Mouse (Mus musculus) hindbrain, postnatal 0 days (tissue): Measurements from ENCODE around the gene Celf2. TPM values are rescaled to one million over a fixed set of nuclear protein-coding genes. Genes with fewer than 3 reads are reported as not detected.
"Not testable (repeated sequence)": the region's sequence is repeated elsewhere in the genome, so short reads cannot be mapped to it uniquely, and the experiment has no call there.

Experiments
- ATAC-seq: fragments of 200-750 bp; cut with Nextera tagmentation; 2 replicates; pipeline ENCODE4 v1.8.0; 2017; ENCODE audit warnings: mild to moderate bottlenecking, moderate TSS enrichment, moderate library complexity
- DNase-seq: peaks from one replicate; pipeline ENCODE4 v3.0.0-alpha.2; 2015; ENCODE audit warnings: low spot score
- H3K27ac ChIP-seq: fragments of 300-500 bp; sonication (generic); 2 replicates; pipeline ENCODE4 v1.5.1; 2014; ENCODE audit warnings: mild to moderate bottlenecking
- H3K27me3 ChIP-seq: fragments of 300-500 bp; sonication (generic); 2 replicates; pipeline ENCODE4 v1.6.1; 2014; ENCODE audit warnings: low read length, mixed read lengths; ENCODE audit not compliant: insufficient read depth
- H3K36me3 ChIP-seq: fragments of 300-500 bp; sonication (generic); 2 replicates; pipeline ENCODE4 v1.6.1; 2014; ENCODE audit warnings: low read length, mixed read lengths; ENCODE audit not compliant: insufficient read depth
- H3K4me1 ChIP-seq: fragments of 300-500 bp; sonication (generic); 2 replicates; pipeline ENCODE4 v1.6.1; 2014; ENCODE audit warnings: antibody characterized with exemption, low read length, mixed read lengths; ENCODE audit not compliant: insufficient read depth
- H3K4me2 ChIP-seq: fragments of 300-500 bp; sonication (generic); 2 replicates; pipeline ENCODE4 v1.6.1; 2014; ENCODE audit warnings: low read depth, mild to moderate bottlenecking, low read length, moderate library complexity, mixed read lengths
- H3K4me3 ChIP-seq: fragments of 300-500 bp; sonication (generic); 2 replicates; pipeline ENCODE4 v1.5.1; 2014; ENCODE audit warnings: low read length
- H3K9ac ChIP-seq: fragments of 300-500 bp; sonication (generic); replicated peaks from 2 replicates; pipeline ENCODE4 v1.6.1; 2014; ENCODE audit warnings: mild to moderate bottlenecking, low read length, moderate library complexity, mixed read lengths
- H3K9me3 ChIP-seq: fragments of 300-500 bp; sonication (generic); 2 replicates; pipeline ENCODE4 v1.6.1; 2016; ENCODE audit warnings: low read length, mixed read lengths
- CTCF ChIP-seq: IDR thresholded peaks from 2 replicates; pipeline ENCODE4 v1.5.1; 2016; ENCODE audit warnings: antibody characterized with exemption, control low read depth, low read depth
- WGBS: fragments of 180-500 bp; shearing (Covaris S2); extraction: QIAGEN DNeasy Blood & Tissue Kit; methylation state at CpG from one replicate; pipeline ENCODE4 v1.1.7; 2014; 5-methylcytosine and 5-hydroxymethylcytosine counted together
- polyA plus RNA-seq: library from polyadenylated mRNA; unstranded; fragments of >200 nt; fragmentation: Nextera tagmentation; extraction: Ambion mirVana; gene quantifications from 2 replicates; pipeline ENCODE4 v1.2.1, GENCODE M21; 2015
- total RNA-seq: library from RNA; depleted of rRNA; stranded (reverse); fragments of >200 nt; gene quantifications from 2 replicates; pipeline ENCODE4 v1.2.3, GENCODE M21; 2014

Celf2 gene
- total and polyA plus RNA-seq, 2 experiments from 2014 or later = 110 to 160 TPM

DNA sequence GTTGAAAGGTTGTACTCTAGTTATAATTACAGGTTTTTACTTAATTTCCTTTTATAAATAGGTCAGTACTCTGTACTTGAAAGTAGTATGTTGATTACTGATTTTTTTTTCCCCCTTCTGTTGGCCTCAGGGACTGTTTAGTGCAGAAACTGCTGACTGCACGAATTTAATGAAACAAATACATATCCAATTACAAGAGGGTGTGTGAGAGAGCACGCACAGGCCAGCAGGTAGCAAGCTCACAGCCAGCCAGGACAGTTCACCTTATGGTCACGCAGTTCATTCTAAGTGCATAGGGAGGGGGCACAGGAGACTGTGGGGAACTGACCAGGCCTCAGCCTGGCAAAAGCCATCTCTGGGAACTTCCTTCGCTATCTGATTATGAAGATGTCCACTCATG lies 236.1 kb downstream of the Celf2 start:
- no peak for ATAC-seq
- H3K4me3 ChIP-seq = no peak overlapping the region
- H3K9ac ChIP-seq = no peak overlapping the region
- TF ChIP-seq CTCF = no peak
- H3K4me1 ChIP-seq = no peaks in the 10 kb centered on the region
- no peaks in the 10 kb centered on the region for H3K36me3 ChIP-seq
- WGBS = 60% methylated on average over 4 of the region's 4 CpGs
- no peaks in the 10 kb centered on the region for H3K9me3 ChIP-seq
- no peak overlapping the region for H3K27ac ChIP-seq
- H3K27me3 ChIP-seq = no peaks in the 10 kb centered on the region
- H3K4me2 ChIP-seq = no peak overlapping the region
- DNase-seq = no peak

DNA sequence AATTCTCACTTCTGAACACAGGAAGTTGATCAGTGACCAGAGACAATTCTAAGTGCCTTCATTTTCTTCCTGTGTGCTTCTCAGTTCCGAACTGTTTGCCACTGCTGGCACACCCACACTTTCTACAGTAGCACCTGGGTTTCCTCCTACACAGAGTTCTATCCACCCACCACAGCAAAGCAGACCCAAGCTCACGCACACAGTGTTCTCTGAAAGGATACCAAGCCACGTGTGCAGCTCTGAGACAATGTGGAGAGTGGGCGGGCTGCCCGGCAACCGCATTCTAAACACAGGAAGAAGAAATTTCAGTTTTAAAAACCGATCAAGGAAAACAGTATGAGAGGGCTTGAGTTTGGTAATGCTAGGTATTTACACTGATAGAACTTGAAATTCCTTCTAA lies 239.3 kb downstream of the Celf2 start:
- WGBS = 72% methylated on average over 7 of the region's 7 CpGs
- TF ChIP-seq CTCF = no peak
- H3K4me3 ChIP-seq = no peak overlapping the region
- no peaks in the 10 kb centered on the region for H3K27me3 ChIP-seq
- H3K4me2 ChIP-seq = no peak overlapping the region
- H3K27ac ChIP-seq = no peak overlapping the region
- DNase-seq (no peak), ATAC-seq (no peak)
- no peaks in the 10 kb centered on the region for H3K36me3 ChIP-seq
- no peaks in the 10 kb centered on the region for H3K4me1 ChIP-seq
- no peak overlapping the region for H3K9ac ChIP-seq
- no peaks in the 10 kb centered on the region for H3K9me3 ChIP-seq

DNA sequence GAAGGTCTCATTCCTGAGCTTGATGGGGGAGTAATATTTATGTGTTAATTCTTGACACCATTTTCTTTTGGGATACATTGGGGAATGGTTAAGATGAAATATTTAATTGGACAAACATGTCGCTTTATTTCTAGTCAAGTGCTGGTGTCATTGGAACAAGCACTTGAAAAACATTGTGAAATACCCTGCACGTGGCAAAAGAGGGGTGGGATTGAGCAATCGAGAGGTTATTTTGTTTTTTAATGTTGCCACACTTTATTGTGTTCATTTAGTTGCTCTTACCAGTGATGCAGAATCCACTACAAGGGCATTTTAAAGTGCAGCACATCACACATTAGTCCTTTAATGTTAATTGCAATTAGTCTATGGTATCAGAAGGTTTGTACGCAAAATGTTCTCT lies 242.2 kb downstream of the Celf2 start:
- ATAC-seq = no peak
- Histone ChIP-seq H3K4me1 (no peaks in the 10 kb centered on the region), H3K27ac (no peak overlapping the region), H3K36me3 (no peaks in the 10 kb centered on the region), H3K27me3 (no peaks in the 10 kb centered on the region), H3K9me3 (no peaks in the 10 kb centered on the region), H3K9ac (no peak overlapping the region), H3K4me3 (no peak overlapping the region), H3K4me2 (no peak overlapping the region)
- no peak for TF ChIP-seq CTCF
- 86% methylated on average over 4 of the region's 4 CpGs for WGBS
- DNase-seq = no peak

DNA sequence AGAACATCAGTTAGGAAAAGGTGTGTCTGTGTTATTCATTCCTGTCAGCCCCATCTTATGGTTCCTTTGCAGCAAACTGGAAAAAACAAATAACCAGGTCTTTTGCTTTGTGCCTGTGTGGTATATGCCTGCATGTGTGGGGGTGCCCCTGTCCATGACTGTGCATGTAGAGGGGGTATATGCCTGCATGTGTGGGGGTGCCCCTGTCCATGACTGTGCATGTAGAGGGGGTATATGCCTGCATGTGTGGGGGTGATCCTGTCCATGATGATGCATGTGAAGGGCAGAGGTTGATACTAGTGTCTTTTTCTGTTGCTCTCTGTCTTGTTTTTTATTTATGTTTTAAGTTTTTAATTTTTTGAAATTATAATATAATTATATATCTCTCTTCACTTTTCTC lies 246.7 kb downstream of the Celf2 start:
- DNase-seq, H3K4me2 ChIP-seq, H3K9ac ChIP-seq, H3K4me3 ChIP-seq, ATAC-seq, H3K27ac ChIP-seq, H3K4me1 ChIP-seq, H3K36me3 ChIP-seq, H3K27me3 ChIP-seq, H3K9me3 ChIP-seq: not testable (repeated sequence)

DNA sequence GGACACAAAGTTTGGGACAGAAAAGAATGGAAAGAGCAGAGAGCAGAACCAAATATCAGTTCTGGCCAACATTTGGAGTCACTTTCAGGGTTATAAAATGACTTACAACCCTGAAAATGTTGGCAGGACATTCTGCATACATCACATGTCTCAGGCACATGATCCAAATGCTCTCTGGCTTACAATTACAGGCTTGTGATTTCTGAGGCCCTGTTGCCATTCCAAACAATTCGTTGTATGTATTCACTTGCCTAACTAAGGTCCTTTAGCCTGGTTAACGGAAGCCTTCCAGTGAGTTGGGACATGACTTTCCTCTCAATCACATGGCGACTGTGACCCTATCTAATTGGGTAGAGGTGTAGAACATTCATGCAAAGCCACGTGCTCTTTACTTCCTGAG lies 249.2 kb downstream of the Celf2 start:
- H3K9ac ChIP-seq = no peak overlapping the region
- H3K36me3 ChIP-seq = no peaks in the 10 kb centered on the region
- H3K4me1 ChIP-seq = no peaks in the 10 kb centered on the region
- ATAC-seq (no peak), DNase-seq (no peak)
- WGBS = 76% methylated on average over 4 of the region's 4 CpGs
- H3K27ac ChIP-seq = no peak overlapping the region
- H3K4me3 ChIP-seq = no peak overlapping the region
- H3K27me3 ChIP-seq = no peaks in the 10 kb centered on the region
- no peak overlapping the region for H3K4me2 ChIP-seq
- H3K9me3 ChIP-seq = no peaks in the 10 kb centered on the region
- TF ChIP-seq CTCF = no peak

DNA sequence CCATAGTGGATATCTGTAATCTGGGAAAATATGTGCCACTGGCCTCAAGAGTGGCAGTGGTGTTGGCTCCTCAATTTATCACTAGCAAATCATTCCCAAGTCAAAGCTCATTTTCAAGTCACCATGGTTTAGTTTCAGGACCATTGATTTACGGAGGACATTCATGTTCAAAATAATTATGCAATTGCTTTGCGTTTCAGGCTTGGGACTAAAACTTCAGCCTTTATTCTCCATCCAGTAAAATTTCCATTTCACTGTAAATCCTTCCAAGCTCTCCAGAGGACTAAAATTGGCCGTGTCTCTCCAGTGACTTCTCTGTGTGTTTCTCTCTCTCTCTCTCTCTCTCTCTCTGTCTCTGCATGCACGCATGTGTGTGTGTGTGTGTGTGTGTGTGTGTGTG lies 249.7 kb downstream of the Celf2 start:
- H3K27me3 ChIP-seq = no peaks in the 10 kb centered on the region
- no peak overlapping the region for H3K27ac ChIP-seq
- WGBS = 72% methylated on average over 4 of the region's 4 CpGs
- DNase-seq (no peak), ATAC-seq (no peak)
- H3K9ac ChIP-seq = no peak overlapping the region
- no peaks in the 10 kb centered on the region for H3K4me1 ChIP-seq
- H3K4me2 ChIP-seq = no peak overlapping the region
- no peak overlapping the region for H3K4me3 ChIP-seq
- no peak for TF ChIP-seq CTCF
- no peaks in the 10 kb centered on the region for H3K9me3 ChIP-seq
- no peaks in the 10 kb centered on the region for H3K36me3 ChIP-seq

DNA sequence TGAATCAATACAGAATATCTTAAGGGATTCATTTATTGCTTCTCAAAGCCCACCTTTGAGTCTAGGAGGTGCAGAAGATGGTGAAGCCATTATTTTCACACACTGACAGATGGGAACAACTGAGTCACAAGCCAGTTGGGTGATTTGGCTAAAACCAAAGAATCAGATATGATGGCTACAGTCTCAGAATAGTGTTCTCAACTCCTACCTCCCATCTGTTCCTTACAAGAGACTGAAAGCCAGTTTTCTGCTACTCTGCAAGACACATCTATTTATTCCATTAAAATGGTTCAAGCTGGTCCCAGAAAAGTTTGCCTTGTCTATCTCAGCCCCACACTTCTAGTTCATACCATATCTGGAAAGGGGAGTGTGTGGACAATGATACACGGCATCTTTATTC lies 253.3 kb downstream of the Celf2 start:
- H3K27me3 ChIP-seq = no peaks in the 10 kb centered on the region
- no peaks in the 10 kb centered on the region for H3K9me3 ChIP-seq
- TF ChIP-seq CTCF = no peak
- no peaks in the 10 kb centered on the region for H3K4me1 ChIP-seq
- H3K27ac ChIP-seq = no peak overlapping the region
- DNase-seq (no peak), ATAC-seq (no peak)
- no peak overlapping the region for H3K4me2 ChIP-seq
- no peak overlapping the region for H3K4me3 ChIP-seq
- H3K36me3 ChIP-seq = no peaks in the 10 kb centered on the region
- no peak overlapping the region for H3K9ac ChIP-seq
- WGBS = 93% methylated on average over 1 of the region's 1 CpGs
